Mouse (Mus musculus) olfactory bulb, adult 2 months (tissue): ENCODE measurements around the gene Pth2. TPM values are rescaled to one million over a fixed set of nuclear protein-coding genes. Genes with fewer than 3 reads are reported as not detected.

ENCODE experiments used
- H3K27ac ChIP-seq: fragments of 200-500 bp; 2 replicates; pipeline ENCODE4 v1.5.1; 2012; ENCODE audit warnings: low read depth, low read length; ENCODE audit not compliant: insufficient read depth
- H3K4me1 ChIP-seq: fragments of 200-500 bp; 2 replicates; pipeline ENCODE4 v1.6.1; 2012; ENCODE audit warnings: low read length; ENCODE audit not compliant: control insufficient read depth, insufficient read depth
- H3K4me3 ChIP-seq: fragments of 200-500 bp; 2 replicates; pipeline ENCODE4 v1.5.1; 2012; ENCODE audit warnings: mild to moderate bottlenecking, low read depth, low read length, moderate library complexity; ENCODE audit not compliant: insufficient read depth
- CTCF ChIP-seq: fragments of 200-500 bp; IDR thresholded peaks from 2 replicates; pipeline ENCODE4 v1.5.1; 2012; ENCODE audit warnings: low read depth, mild to moderate bottlenecking, low read length, moderate library complexity; ENCODE audit not compliant: insufficient read depth
- POLR2A ChIP-seq: fragments of 200-500 bp; IDR thresholded peaks from 2 replicates; pipeline ENCODE4 v1.6.1; 2012; ENCODE audit warnings: mild to moderate bottlenecking, low read depth, low read length, moderate library complexity; ENCODE audit not compliant: insufficient read depth
- WGBS: fragments of 180-500 bp; shearing (Covaris S2); methylation state at CpG from one replicate; pipeline ENCODE4 v1.1.7; 2018; 5-methylcytosine and 5-hydroxymethylcytosine counted together
- polyA plus RNA-seq: library from polyadenylated mRNA; stranded (reverse); fragments of >200 nt; gene quantifications from 2 replicates; pipeline ENCODE4 v1.2.4, GENCODE M21; 2012; ENCODE audit warnings: low replicate concordance; ENCODE audit not compliant: missing spikeins, insufficient read depth, insufficient read length

The Pth2 gene
- polyA plus RNA-seq, 1 experiment = not detected

DNA sequence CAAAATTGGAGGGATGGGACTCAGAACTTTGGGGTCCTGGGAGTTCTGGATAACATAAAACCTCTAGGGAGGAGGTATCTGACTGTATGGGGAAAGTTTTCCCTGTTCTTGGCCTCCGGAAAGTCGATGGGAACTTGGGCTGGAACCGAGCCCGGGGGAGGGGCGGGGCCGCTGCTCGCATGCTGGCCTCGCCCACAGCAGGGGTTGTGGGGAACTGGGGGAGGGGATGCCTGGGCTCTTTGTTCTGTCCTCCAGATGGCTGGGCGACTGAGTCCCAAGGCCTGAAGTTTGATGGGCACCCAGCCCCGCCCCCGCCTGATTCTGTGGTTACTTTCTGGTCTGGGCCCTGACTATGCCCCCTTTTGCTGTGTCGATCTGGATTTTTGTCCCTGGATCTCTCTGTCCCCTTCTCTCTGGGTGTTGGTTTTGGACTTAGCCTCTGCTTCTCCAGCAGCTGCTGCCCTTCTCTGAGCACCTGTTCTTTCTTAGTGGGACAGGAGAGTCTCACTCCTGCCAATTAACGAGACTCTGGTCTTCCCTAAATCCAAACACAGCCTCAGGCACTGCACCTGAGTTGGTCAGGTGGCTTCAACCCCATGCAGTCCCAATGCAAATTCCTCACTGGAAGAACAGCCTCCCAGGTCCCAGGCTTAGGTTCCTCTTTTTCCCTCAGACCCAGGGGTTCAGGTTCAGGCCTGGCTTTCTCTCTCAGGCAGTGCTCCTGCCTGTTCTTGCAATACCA lies 35.8 kb downstream of the Pth2 start:
- 9% methylated on average over 13 of the region's 13 CpGs for WGBS
- Histone ChIP-seq H3K4me1 (peaks cover 13% of the 10 kb centered on the region), H3K4me3 (no peak overlapping the region), H3K27ac (no peak overlapping the region)
- TF ChIP-seq CTCF = no peak

GRCm38 (mm10) chr7:45221680-45222079 lies 40.9 kb downstream of the Pth2 start:
- WGBS = 92% methylated on average over 2 of the region's 2 CpGs
- Histone ChIP-seq H3K4me1 (peaks cover 2% of the 10 kb centered on the region), H3K4me3 (no peak overlapping the region), H3K27ac (no peak overlapping the region)
- no peak for TF ChIP-seq POLR2A
- TF ChIP-seq CTCF = no peak

GRCm38 (mm10) chr7:45224826-45225225 lies 44.0 kb downstream of the Pth2 start:
- Histone ChIP-seq H3K27ac (no peak overlapping the region), H3K4me1 (no peaks in the 10 kb centered on the region), H3K4me3 (no peak overlapping the region)
- TF ChIP-seq POLR2A (no peak), CTCF (no peak)
- 90% methylated on average over 7 of the region's 7 CpGs for WGBS

GRCm38 (mm10) chr7:45226421-45226820 lies 45.6 kb downstream of the Pth2 start:
- WGBS = 97% methylated on average over 5 of the region's 5 CpGs
- Histone ChIP-seq H3K4me3 (no peak overlapping the region), H3K27ac (no peak overlapping the region), H3K4me1 (no peaks in the 10 kb centered on the region)
- no peak for TF ChIP-seq CTCF
- TF ChIP-seq POLR2A = no peak

GRCm38 (mm10) chr7:45228548-45228947 lies 47.8 kb downstream of the Pth2 start:
- Histone ChIP-seq H3K27ac (no peak overlapping the region), H3K4me3 (no peak overlapping the region), H3K4me1 (no peaks in the 10 kb centered on the region)
- TF ChIP-seq POLR2A (no peak), CTCF (no peak)
- WGBS = 97% methylated on average over 18 of the region's 18 CpGs

DNA sequence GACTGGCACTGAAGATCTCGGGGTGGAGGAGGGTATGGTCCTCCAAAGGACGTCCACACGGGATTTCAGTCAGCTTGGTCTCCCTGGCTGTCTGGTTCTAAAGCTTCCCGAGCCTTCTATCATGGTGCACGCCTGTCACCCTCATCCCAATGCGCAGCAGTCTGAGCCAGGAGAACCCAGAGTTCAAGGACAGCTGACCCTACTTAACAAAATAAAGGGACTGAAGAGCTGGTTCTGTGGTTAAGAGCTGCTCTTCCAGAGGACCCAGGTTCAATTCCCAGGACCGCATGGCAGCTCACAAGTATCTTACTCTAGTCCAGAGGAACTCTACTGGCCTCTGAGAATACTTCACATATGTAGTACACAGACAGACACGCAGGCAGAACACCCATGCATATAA lies 48.3 kb downstream of the Pth2 start:
- Histone ChIP-seq H3K27ac (no peak overlapping the region), H3K4me3 (no peak overlapping the region), H3K4me1 (peaks cover 2% of the 10 kb centered on the region)
- 97% methylated on average over 8 of the region's 8 CpGs for WGBS
- no peak for TF ChIP-seq CTCF
- TF ChIP-seq POLR2A = no peak

GRCm38 (mm10) chr7:45229459-45230203 lies 48.8 kb downstream of the Pth2 start:
- Histone ChIP-seq H3K4me3 (no peak overlapping the region), H3K4me1 (peaks cover 5% of the 10 kb centered on the region)
- WGBS = 89% methylated on average over 7 of the region's 7 CpGs

GRCm38 (mm10) chr7:45231192-45231591 lies 50.4 kb downstream of the Pth2 start:
- Histone ChIP-seq H3K4me3 (no peak overlapping the region), H3K27ac (no peak overlapping the region), H3K4me1 (peaks cover 5% of the 10 kb centered on the region)
- no peak for TF ChIP-seq CTCF
- WGBS = 92% methylated on average over 12 of the region's 12 CpGs

More at GRCm38 (mm10) chr7:45229459-45230203, 48.8 kb downstream of the Pth2 start:
- H3K27ac ChIP-seq = no peak overlapping the region
- TF ChIP-seq POLR2A (no peak), CTCF (no peak)

Other genes starting within 250 kb of the Pth2 start
- gene Tsks, start 237.8 kb upstream of the Pth2 start, polyA plus RNA-seq = not detected in 2 replicates
- not detected in 2 replicates for gene Cpt1c, start 206.1 kb upstream of the Pth2 start, polyA plus RNA-seq
- gene Prmt1, start 194.4 kb upstream of the Pth2 start, polyA plus RNA-seq = not detected in 2 replicates
- gene Irf3, start 183.3 kb upstream of the Pth2 start, polyA plus RNA-seq = not detected in 2 replicates
- gene Bcl2l12, start 182.3 kb upstream of the Pth2 start, polyA plus RNA-seq = not detected in 2 replicates
- gene Scaf1, start 164.6 kb upstream of the Pth2 start, polyA plus RNA-seq = not detected in 2 replicates
- not detected in 2 replicates for gene Rras, start 163.0 kb upstream of the Pth2 start, polyA plus RNA-seq
- not detected in 2 replicates for gene Prr12, start 128.1 kb upstream of the Pth2 start, polyA plus RNA-seq
- gene Nosip, start 118.6 kb upstream of the Pth2 start, polyA plus RNA-seq = not detected in 2 replicates
- gene Prrg2, start 118.3 kb upstream of the Pth2 start, polyA plus RNA-seq = not detected in 2 replicates
- gene Rcn3, start 88.8 kb upstream of the Pth2 start, polyA plus RNA-seq = not detected in 2 replicates
- gene Fcgrt, start 77.1 kb upstream of the Pth2 start, polyA plus RNA-seq = not detected in 2 replicates
- 657 TPM in 1 of 2 replicates, not detected in the other for gene Rps11, start 56.6 kb upstream of the Pth2 start, polyA plus RNA-seq
- gene Rpl13a, start 52.2 kb upstream of the Pth2 start, polyA plus RNA-seq = 1,205 and 1,268 TPM in 2 replicates
- not detected in 2 replicates for gene Gm45713, start 44.8 kb upstream of the Pth2 start, polyA plus RNA-seq
- gene Flt3l, start 44.6 kb upstream of the Pth2 start, polyA plus RNA-seq = not detected in 2 replicates
- gene Pih1d1, start 26.7 kb upstream of the Pth2 start, polyA plus RNA-seq = not detected in 2 replicates
- not detected in 2 replicates for gene Aldh16a1, start 26.4 kb upstream of the Pth2 start, polyA plus RNA-seq
- not detected in 2 replicates for gene Slc17a7, start 17.0 kb upstream of the Pth2 start, polyA plus RNA-seq
- not detected in 2 replicates for gene Gfy, start 1.4 kb upstream of the Pth2 start, polyA plus RNA-seq
- not detected in 2 replicates for gene Ccdc155, start 23.9 kb downstream of the Pth2 start, polyA plus RNA-seq
- gene Dkkl1, start 31.2 kb downstream of the Pth2 start, polyA plus RNA-seq = not detected in 2 replicates
- not detected in 2 replicates for gene Tead2, start 34.8 kb downstream of the Pth2 start, polyA plus RNA-seq
- not detected in 2 replicates for gene Cd37, start 58.1 kb downstream of the Pth2 start, polyA plus RNA-seq
- not detected in 2 replicates for gene Slc6a16, start 60.1 kb downstream of the Pth2 start, polyA plus RNA-seq
- gene Slc6a21, start 96.5 kb downstream of the Pth2 start, polyA plus RNA-seq = not detected in 2 replicates
- gene Trpm4, start 152.8 kb downstream of the Pth2 start, polyA plus RNA-seq = not detected in 2 replicates
- not detected in 2 replicates for gene Hrc, start 154.3 kb downstream of the Pth2 start, polyA plus RNA-seq
- gene Ppfia3, start 186.0 kb downstream of the Pth2 start, polyA plus RNA-seq = not detected in 2 replicates
- gene Lin7b, start 189.6 kb downstream of the Pth2 start, polyA plus RNA-seq = not detected in 2 replicates
- 1,039 and 1,720 TPM in 2 replicates for gene Snrnp70, start 214.7 kb downstream of the Pth2 start, polyA plus RNA-seq
- gene Kcna7, start 224.7 kb downstream of the Pth2 start, polyA plus RNA-seq = not detected in 2 replicates
- not detected in 2 replicates for gene Ntf5, start 232.7 kb downstream of the Pth2 start, polyA plus RNA-seq
- gene Lhb, start 239.8 kb downstream of the Pth2 start, polyA plus RNA-seq = not detected in 2 replicates